Mouse (Mus musculus): Measurements from ENCODE around the gene Ahsa1. TPM values are rescaled to one million over a fixed set of nuclear protein-coding genes. Genes with fewer than 3 reads are reported as not detected.

The Ahsa1 gene
- polyA plus RNA-seq (2017; shearing (Covaris generic)): 177 TPM

DNA sequence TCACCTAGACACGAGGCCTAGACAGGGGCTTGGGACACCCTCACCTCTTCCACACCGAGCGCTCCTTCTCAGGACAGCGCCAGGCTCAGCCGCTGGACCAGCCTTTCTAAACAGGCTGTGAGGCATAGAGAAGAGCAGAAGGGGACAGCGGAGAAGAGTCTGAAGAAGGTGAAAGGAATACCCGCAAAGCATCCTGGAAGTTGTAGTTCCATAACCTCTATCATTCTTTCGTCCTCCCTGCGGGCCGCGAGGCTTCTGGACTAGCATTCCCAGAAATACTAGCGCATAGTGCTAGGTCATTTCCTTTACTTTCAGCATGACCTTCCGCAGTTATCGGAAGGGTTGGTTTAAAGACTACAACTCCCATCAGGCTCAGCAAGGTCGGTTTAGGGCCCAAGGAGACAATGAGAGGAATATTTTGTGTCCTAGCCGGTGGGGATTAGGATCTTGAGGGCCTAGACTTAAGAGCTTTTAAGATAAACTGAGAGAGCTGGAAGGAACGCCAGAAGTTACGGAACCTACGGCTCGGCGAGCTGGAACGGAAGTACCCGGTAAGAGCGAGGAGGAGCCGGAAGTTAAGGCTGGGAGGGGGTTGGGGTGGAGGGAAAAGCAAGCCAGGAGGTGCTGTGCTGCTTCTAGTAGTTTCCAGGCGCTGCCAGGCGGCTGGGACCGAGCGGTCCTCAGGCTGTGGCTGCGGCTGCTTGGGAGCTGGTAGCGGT lies at the start of gene Ahsa1, which contains the start of gene Vipas39:
Gene Ahsa1, plus strand, starts transcription at position 372 of the 719 bp plus-strand sequence.
Gene Vipas39, minus strand, starts transcription at position 149 of the 719 bp plus-strand sequence.

DNA sequence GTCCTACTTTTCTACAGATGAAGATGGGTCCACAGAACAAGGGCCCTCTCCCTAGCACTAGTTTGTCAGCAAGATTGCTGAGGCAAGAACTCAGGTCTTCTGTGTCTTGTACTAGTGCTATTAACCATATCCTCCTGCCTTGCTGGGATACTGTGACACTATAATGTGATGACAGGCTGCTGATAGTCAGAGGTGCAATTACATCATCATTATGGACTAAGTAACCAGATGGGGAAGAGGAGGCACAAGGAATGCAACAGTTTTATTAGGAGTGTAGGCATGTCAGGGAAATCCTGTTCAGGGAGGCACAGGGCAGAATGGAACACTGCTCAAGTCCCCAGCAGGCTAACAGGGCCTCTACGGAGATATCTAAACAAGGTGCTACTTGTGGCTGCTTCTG lies 27.6 kb upstream of the Ahsa1 start, which contains the start of gene Noxred1:
Gene Noxred1, minus strand, starts transcription at position 101 of the 400 bp plus-strand sequence.

DNA sequence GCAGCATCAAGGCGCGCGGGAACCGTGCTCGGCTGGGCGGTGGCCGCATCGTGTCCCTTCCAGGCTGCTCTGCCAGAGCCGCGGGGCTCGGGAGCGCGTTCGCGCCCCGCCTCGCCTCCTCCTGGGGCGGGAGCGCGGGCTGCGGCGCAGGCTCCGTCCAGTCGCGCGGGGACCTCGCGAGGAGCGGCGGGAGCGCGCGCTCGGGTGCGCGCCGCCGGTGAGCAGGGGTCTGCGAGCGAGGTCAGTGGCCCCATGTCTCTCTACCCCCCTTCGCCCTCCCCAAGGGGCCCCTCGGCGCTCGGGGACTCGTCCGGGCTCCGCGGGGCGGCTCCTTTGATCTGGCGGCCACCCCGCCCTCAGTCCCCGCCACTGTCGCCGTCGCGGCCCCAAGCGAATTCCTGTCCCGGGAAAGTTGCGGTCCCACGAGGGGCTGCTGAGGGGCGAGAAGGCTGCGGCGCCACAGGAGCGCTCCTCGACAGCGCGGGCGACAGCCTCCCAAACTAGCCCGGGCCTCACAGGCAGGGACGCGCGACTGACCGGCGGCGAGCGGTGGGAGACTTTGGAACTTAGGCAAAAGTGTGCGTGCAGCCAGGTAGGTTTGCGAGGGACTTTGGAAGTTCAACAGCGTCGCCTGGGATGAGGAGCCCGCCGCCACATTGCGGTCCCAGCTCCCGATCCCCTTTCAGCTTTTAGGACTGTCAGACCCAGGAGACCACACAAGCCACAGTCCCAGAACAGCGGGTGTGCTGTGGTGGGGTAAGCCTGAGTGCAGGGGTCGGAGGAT lies 33.6 kb downstream of the Ahsa1 start, which contains the start of gene Ism2:
Gene Ism2, minus strand, starts transcription at position 49 of the 784 bp plus-strand sequence.

Other genes with a start within 250 kb of the Ahsa1 start
- gene Tmem63c, start 245.1 kb upstream of the Ahsa1 start, polyA plus RNA-seq (2017; shearing (Covaris generic)): not detected
- not detected for gene Ngb, start 163.9 kb upstream of the Ahsa1 start, polyA plus RNA-seq (2017; shearing (Covaris generic))
- gene Gstz1, start 119.3 kb upstream of the Ahsa1 start, polyA plus RNA-seq (2017; shearing (Covaris generic)): 9.1 TPM
- 5.0 TPM for gene Pomt2, start 118.5 kb upstream of the Ahsa1 start, polyA plus RNA-seq (2017; shearing (Covaris generic))
- gene Samd15, start 66.8 kb upstream of the Ahsa1 start, polyA plus RNA-seq (2017; shearing (Covaris generic)): 2.9 TPM
- gene Tmed8, start 66.0 kb upstream of the Ahsa1 start, polyA plus RNA-seq (2017; shearing (Covaris generic)): 7.6 TPM
- gene Noxred1, start 27.7 kb upstream of the Ahsa1 start, polyA plus RNA-seq (2017; shearing (Covaris generic)): 0.36 TPM
- 23.5 TPM for gene Vipas39, start 223 bp upstream of the Ahsa1 start, polyA plus RNA-seq (2017; shearing (Covaris generic))
- gene Ism2, start 33.2 kb downstream of the Ahsa1 start, polyA plus RNA-seq (2017; shearing (Covaris generic)): not detected
- gene Sptlc2, start 121.9 kb downstream of the Ahsa1 start, polyA plus RNA-seq (2017; shearing (Covaris generic)): 129 TPM
- gene Slirp, start 177.4 kb downstream of the Ahsa1 start, polyA plus RNA-seq (2017; shearing (Covaris generic)): 34.5 TPM
- gene Alkbh1, start 177.5 kb downstream of the Ahsa1 start, polyA plus RNA-seq (2017; shearing (Covaris generic)): 98.7 TPM
- gene Snw1, start 205.8 kb downstream of the Ahsa1 start, polyA plus RNA-seq (2017; shearing (Covaris generic)): 213 TPM
- not detected for gene Gm5788, start 228.2 kb downstream of the Ahsa1 start, polyA plus RNA-seq (2017; shearing (Covaris generic))
- gene Gm8300, start 247.8 kb downstream of the Ahsa1 start, polyA plus RNA-seq (2017; shearing (Covaris generic)): 0.19 TPM